In the genomic region with DNA sequence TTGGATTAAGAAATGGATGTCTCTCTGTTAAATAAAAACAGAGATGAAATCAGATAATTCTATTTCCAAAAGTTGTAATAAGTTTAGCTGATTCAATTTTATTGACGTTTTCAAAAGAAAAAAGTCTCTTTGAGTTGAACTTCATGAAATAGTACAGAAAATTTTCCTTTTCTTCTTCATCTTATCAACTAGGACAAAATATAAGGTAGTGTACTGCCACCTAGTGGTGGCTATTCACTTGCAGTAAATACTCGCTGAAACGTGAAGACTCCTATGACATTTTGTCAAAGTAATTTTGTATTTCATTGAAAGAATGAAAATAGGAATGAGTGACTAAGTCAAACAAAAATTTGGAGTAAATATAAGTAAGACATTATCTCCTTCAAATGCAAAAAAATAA, we compare ENCODE assay signal across 9 mouse cellular contexts. TPM values are rescaled to one million over a fixed set of nuclear protein-coding genes. Genes with fewer than 3 reads are reported as not detected.
A peak's percentile ranks its signal among the peaks of the same experiment; 100 is the strongest.
DNase-seq lines count a peak whose midpoint lies in the region; ATAC-seq and TF ChIP-seq lines count a peak whose summit lies in the region.
"Had no signal": no experiment of that assay in that cellular context is flagged by ENCODE, and none has a peak within 500 bp of the region (broad histone marks: within the 10 kb centered on the region; RNA-seq: fewer than 3 reads in every experiment).

No protein-coding gene starts in this region.

- in situ Hi-C loops in CH12.LX (cut with MboI; ENCODE audit: low pct_ligation_motif_present, low pct_unique_long_range_greater_than_20kb, low sequenced_read_pairs), result no loop called here

- H3K36me3 ChIP-seq in CH12.LX (replicated peaks in 1 of 2; ENCODE audit: control insufficient read depth in 1 of 2, insufficient read depth in 1 of 2, low read length in 1 of 2), result no peaks in the 10 kb centered on the region

- H3K4me2 ChIP-seq in CH12.LX (ENCODE audit: insufficient read depth, low read depth, poor library complexity, severe bottlenecking), result no peak overlapping the region

- DNase-seq in cerebellum, adult 8-10 months, result peak; percentile 17
- DNase-seq in left cerebral cortex, adult 2 months (ENCODE audit: extremely low spot score in 1 of 2, low spot score in 2 of 2), result no peak
- DNase-seq in left cerebral cortex, adult 8-10 months (ENCODE audit: low spot score in 2 of 2), result no peak
- peak; percentile 65 for DNase-seq in CH12.LX (ENCODE audit: extremely low read depth)
- DNase-seq in embryo, embryonic 11 days, result peak; percentile 88
- peak; percentile 88 for DNase-seq in retina, embryonic 14.5 days (ENCODE audit: low spot score)
- no peak for DNase-seq in urinary bladder, adult 18-20 months (ENCODE audit: low spot score in 2 of 2)

- peaks cover 0 to 4% of the 10 kb centered on the region in 2 experiments; a peak in 1 of 4 replicates for H3K4me1 ChIP-seq in CH12.LX (ENCODE audit: control insufficient read depth in 1 of 2, insufficient read depth in 2 of 2)

- H3K27me3 ChIP-seq in CH12.LX (replicated peaks), result no peaks in the 10 kb centered on the region

- no peak overlapping the region for H3K27ac ChIP-seq in left cerebral cortex, adult 2 months
- H3K27ac ChIP-seq in CH12.LX (ENCODE audit: insufficient read depth, low read depth), result no peak overlapping the region

- peak; percentile 83 for TF ChIP-seq CTCF in left cerebral cortex, adult 2 months (IDR thresholded peaks at IDR 0.05)
- TF ChIP-seq CTCF in CH12.LX (conservative IDR thresholded peaks at IDR 0.05 in 1 of 2, IDR thresholded peaks at IDR 0.05 in 1 of 2; ENCODE audit: low read depth in 2 of 2, low read length in 2 of 2), result peak in 1 of 2 experiments; percentile 84; a peak in 3 of 4 replicates

- H3K9me3 ChIP-seq in CH12.LX (replicated peaks; ENCODE audit: low read length), result peaks cover 3% of the 10 kb centered on the region

- H3K79me2 ChIP-seq in CH12.LX (replicated peaks; ENCODE audit: control insufficient read depth, extremely low read depth, insufficient read depth, poor library complexity, severe bottlenecking), result no peaks in the 10 kb centered on the region

- H3K4me3 ChIP-seq in left cerebral cortex, adult 2 months, result no peak overlapping the region
- H3K4me3 ChIP-seq in CH12.LX (replicated peaks in 1 of 3; ENCODE audit: low read depth in 2 of 3, low read length in 2 of 3, poor library complexity in 1 of 3), result no peak overlapping the region

- no peak for TF ChIP-seq EP300 in CH12.LX (IDR thresholded peaks at IDR 0.05; ENCODE audit: low read length)

- peak; percentile 87 for TF ChIP-seq RAD21 in CH12.LX (IDR thresholded peaks at IDR 0.05; ENCODE audit: low read depth, low read length)

- no peak overlapping the region for H3K9ac ChIP-seq in CH12.LX (ENCODE audit: insufficient read depth, low read depth)

- intact Hi-C loops in left cerebral cortex, adult 2 months (cut with DNase I), result loop anchor here (5.0 kb wide), 1 partner anchor 124 kb away; no protein-coding TSS in a partner anchor

- no peak for ATAC-seq in cerebellum, adult (ENCODE audit: insufficient number of reproducible peaks, low FRiP score, low TSS enrichment)

- no peak for TF ChIP-seq POLR2A in CH12.LX (IDR thresholded peaks at IDR 0.05; ENCODE audit: low read depth, low read length)

- dilution Hi-C loops in CH12.LX (cut with MboI; ENCODE audit: extremely low pct_ligation_motif_present, extremely low pct_unique_long_range_greater_than_20kb, low sequenced_read_pairs), result no loop called here

TF ChIP-seq in CH12.LX, 34 proteins besides CTCF, POLR2A, EP300 and RAD21:
- no peak for TF ChIP-seq ETS1 (conservative IDR thresholded peaks at IDR 0.05; ENCODE audit: low read depth, low read length)
- no peak for TF ChIP-seq CHD2 (IDR thresholded peaks at IDR 0.05; ENCODE audit: low read length)
- TF ChIP-seq HCFC1 (IDR thresholded peaks at IDR 0.05; ENCODE audit: low read depth, low read length), result no peak
- peak; percentile 2; the same call in 1 of the 2 replicates for TF ChIP-seq ZC3H11A (IDR thresholded peaks at IDR 0.05; ENCODE audit: low read depth, low read length)
- no peak for TF ChIP-seq MAFK (IDR thresholded peaks at IDR 0.05; ENCODE audit: insufficient replicate concordance, low read length)
- TF ChIP-seq SMC3 (IDR thresholded peaks at IDR 0.05; ENCODE audit: low read depth, low read length), result peak; percentile 74
- TF ChIP-seq MYC (IDR thresholded peaks at IDR 0.05; ENCODE audit: low read depth, low read length), result no peak
- no peak for TF ChIP-seq JUND (conservative IDR thresholded peaks at IDR 0.05; ENCODE audit: low read depth, low read length)

RNA-seq across cellular contexts. Expression of gene Vwde, which starts 56.1 kb away (rescaled TPM):
- total RNA-seq in left cerebral cortex, adult 2 months (2021), result not detected
- total RNA-seq in left cerebral cortex, adult 8-10 months (2022), result not detected
- total RNA-seq in CH12.LX (2012; rRNA removed) (not detected in 2 replicates), CH12.LX (2014; rRNA removed) (not detected in 2 replicates)
- polyA plus RNA-seq in CH12.LX (2012; ENCODE audit: insufficient read length, low read depth), result not detected in 2 replicates
- polyA plus RNA-seq: heart, embryonic 16.5 days had no signal

Comparison
In these comparisons a context has a peak if more than half of its experiments do, and no peak if none do; other contexts are left out.
1. DNase-seq: peak in cerebellum, adult 8-10 months (single experiment), CH12.LX (single experiment), embryo, embryonic 11 days (single experiment) and retina, embryonic 14.5 days (single experiment); none in left cerebral cortex, adult 2 months (0 of 2), left cerebral cortex, adult 8-10 months (0 of 2) and urinary bladder, adult 18-20 months (0 of 2).